Mouse (Mus musculus): ENCODE results near the gene Runx1.

The Runx1 gene

GRCm38 (mm10) chr16:92793741-92794140, 32.2 kb downstream of the Runx1 start:
- DNase-seq (ENCODE audit: low spot score) = no peak

- DNase-seq (ENCODE audit: low spot score) = no peak
Observed at GRCm38 (mm10) chr16:92792905-92793304, 33.0 kb downstream of the Runx1 start.

DNA sequence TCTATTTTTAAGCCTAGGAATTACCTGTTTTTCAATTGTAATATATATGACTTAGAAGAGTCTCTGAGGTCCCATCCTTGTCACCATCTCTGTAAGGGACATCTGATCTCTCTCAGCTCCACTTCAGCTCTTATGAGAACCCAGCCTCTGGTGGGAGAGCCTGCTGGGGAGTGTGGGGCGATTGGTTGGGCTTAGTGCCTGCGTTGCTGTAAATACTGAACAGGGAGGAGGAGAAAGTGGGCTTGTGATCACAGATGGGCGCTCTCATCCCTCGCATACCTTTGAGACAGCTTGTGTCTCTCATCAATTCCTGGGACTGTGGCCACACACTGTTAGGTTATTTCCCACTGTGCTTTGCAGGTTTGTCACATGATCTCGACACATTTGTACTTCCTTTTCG, 35.3 kb downstream of the Runx1 start:
- DNase-seq (ENCODE audit: low spot score) = no peak

DNA sequence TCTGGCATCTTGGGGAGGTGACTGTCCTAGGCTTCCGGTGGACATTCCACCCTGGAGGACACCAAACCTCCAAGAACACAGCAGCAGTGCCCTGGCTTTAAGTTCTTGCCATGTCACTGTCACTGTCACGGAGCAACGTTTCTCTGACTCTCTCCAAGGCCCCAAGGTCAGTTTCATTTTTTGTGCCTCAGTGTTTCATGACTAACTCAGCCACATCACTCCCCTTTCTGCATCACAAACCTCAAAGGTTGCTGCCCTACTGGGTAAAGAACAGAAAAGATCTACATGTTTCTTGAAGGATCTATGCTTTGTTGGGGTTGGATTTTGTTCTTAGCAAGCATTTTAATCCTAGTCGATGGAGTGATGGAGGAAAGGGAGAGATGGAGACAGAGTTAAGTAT, 36.1 kb downstream of the Runx1 start:
- DNase-seq (ENCODE audit: low spot score) = no peak

DNA sequence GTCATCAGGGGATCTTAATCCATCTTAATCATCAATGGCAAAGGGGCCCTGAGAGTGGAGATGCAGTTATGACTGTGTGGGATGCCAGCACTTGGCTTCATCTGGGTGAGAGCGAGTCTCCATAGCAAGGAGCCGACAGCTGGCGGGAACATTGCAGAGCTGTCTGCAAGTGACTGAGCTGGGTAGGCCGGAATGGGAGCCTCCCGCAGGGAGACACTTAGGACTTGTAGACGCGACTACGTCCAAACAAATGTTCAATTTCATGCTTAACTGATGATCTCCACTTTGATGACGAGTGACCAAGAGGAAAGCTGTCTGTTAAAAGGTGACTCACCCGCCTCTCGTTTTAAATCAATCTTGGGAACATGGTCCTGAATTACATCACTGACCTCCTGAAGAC, 37.5 kb downstream of the Runx1 start:
- DNase-seq (ENCODE audit: low spot score) = no peak

- peak; percentile 73 for DNase-seq (ENCODE audit: low spot score)
Observed at GRCm38 (mm10) chr16:92786883-92787321, 39.0 kb downstream of the Runx1 start.

DNA sequence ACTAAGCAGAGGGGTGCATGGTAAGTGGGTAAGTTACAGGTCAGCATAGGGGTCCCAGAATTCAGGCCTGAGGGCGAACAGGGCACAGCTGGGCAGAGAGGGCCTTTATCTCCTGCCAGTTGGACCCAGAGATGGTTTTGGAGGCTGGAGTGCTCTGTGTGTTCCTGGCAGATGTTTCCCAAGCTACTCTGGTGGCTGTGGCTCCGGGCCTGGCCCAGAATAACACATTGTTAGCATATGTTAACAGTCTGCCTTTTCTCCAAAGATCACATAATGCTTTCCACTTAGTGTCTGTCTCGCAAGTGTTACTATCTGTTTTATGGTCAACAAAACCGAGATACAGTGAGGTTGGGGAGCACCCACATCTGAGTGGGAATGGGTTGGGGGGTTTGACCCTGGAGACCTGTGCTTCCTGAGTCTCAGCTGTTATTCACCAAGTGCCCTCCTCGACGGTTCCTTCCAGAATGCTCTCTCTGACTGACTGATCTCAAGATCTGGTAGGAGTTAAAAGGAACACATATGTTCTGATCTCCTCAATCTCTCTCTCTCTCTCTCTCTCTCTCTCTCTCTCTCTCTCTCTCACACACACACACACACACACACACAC, 39.6 kb downstream of the Runx1 start:
- DNase-seq (ENCODE audit: low spot score) = no peak

DNA sequence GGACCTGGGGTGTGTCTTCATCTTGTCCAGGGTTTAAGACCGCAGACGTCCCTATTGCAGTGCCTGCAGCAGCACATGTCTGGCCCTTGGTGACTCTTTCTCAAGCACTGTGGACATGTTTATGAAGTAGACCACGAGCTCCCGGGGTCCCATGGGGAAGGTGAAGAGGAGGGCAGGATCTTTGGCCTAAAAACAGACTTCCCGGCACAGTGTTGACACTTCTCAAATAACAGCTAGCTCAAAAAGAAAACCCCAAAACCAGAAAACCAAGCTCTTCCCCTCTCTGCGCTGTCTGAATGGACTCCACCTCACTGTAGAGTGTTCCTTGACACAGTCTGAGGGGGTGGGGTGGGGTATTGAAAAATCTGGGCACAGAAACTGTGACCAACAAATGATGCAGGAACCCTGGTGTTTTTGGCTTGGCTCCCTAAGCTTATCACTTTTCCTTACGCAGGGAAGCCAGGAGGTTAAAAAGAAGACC, 42.3 kb downstream of the Runx1 start:
- no peak for DNase-seq (ENCODE audit: low spot score)

- DNase-seq (ENCODE audit: low spot score) = no peak
Observed at GRCm38 (mm10) chr16:92782408-92782807, 43.5 kb downstream of the Runx1 start.

- DNase-seq (ENCODE audit: low spot score) = no peak
Observed at GRCm38 (mm10) chr16:92779896-92780435, 46.0 kb downstream of the Runx1 start.

DNA sequence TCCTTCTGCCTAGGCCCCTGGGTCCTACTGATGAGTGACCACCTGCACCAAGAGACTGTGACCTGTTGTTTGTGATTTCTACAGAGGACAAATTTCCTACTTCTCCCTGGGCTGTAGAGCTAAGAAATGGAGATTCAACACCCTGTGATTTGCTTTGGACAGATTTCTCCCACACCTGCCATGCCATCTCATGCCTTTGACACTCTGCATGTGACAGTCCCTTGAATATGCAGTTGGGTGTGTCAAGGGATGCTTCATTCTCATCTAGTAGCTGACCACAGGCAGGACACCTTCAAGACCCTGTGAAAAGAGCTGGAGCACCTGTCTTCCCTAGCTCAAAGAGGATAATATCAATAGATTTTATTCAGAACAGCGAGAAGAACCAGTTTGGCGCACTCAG, 46.8 kb downstream of the Runx1 start:
- no peak for DNase-seq (ENCODE audit: low spot score)

GRCm38 (mm10) chr16:92778096-92778780, 47.7 kb downstream of the Runx1 start:
- no peak for DNase-seq (ENCODE audit: low spot score)

GRCm38 (mm10) chr16:92767862-92768261, 58.1 kb downstream of the Runx1 start:
- no peak for DNase-seq (ENCODE audit: low spot score)

- peak; percentile 35 for DNase-seq (ENCODE audit: low spot score)
Observed at GRCm38 (mm10) chr16:92767423-92767822, 58.5 kb downstream of the Runx1 start.

GRCm38 (mm10) chr16:92764741-92765396, 61.1 kb downstream of the Runx1 start:
- no peak for DNase-seq (ENCODE audit: low spot score)

DNA sequence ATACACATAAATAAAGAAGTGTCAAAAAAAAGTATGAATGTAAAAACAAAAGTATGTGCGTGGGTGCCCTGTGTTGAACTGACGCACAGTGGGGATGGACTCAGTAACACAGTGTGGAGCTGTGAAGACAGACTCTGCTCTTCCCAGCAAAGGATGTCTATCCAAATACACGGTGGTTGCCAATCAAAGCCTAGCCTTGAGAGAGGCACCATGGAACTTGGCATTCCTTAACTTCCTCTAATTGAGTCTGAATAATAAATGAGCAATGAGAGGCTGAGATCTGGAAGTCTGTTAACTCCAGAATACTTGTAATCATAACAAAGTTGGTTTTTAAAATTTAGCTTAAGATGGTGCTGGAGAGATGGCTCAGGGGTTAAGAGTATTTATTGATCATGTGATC, 62.3 kb downstream of the Runx1 start:
- DNase-seq (ENCODE audit: low spot score) = no peak

GRCm38 (mm10) chr16:92761968-92762521, 63.9 kb downstream of the Runx1 start:
- no peak for DNase-seq (ENCODE audit: low spot score)

GRCm38 (mm10) chr16:92760091-92760490, 65.9 kb downstream of the Runx1 start:
- DNase-seq (ENCODE audit: low spot score) = no peak

DNA sequence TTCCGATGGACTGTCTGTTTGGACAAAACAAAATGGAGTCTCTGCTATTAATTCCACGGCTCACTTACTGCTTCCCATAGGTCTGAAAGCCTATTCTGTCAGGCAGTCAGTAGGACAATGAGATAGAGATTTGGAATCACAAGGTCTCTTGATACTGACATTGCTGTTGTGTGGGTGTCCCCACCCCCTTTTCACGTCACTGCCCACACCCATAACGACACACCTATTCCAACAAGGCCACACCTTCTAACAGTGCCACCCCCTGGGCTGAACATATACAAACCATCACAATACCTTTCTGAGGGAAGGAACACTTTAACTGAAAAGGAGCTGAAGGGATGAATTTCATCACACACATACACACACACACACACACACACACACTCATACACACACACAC, 68.4 kb downstream of the Runx1 start:
- DNase-seq (ENCODE audit: low spot score) = no peak

DNA sequence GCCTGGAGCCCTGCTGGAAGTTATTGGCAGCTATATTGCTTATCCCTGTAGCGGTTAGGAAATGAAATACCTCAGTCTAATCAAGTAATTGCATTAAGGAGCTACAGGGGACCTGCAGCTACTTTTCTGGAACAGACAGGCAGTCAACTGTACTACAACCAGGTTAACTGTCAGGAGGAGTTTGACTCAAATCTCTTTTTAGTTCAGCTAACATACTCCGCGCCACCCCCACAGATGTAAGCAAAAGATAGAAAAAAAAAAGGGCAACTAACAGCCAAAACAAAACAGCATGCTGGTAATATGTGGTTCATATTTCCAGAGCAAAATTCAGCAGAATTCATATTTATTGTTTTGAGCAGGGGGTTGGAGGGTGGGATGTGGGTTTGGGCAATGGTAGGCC, 72.0 kb downstream of the Runx1 start:
- no peak for DNase-seq (ENCODE audit: low spot score)

DNA sequence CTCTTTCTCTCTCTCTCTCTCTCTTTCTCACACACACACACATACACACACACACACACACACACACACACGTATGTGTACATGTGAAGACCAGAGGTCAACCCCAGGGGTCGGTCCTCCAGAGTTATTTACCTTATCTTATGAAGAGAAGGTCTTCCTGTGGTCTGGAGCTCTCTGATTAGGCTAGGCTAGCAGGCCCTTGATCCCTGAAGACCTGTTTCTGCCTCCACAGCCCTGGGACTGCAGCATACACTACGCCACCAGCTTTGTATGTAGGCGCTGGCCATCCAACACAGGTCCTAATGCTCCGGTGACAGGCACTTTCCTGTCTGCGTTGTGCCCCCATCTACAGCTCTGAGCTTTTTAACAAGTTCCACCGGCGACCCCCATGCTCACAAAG, 72.8 kb downstream of the Runx1 start:
- DNase-seq (ENCODE audit: low spot score) = no peak

DNA sequence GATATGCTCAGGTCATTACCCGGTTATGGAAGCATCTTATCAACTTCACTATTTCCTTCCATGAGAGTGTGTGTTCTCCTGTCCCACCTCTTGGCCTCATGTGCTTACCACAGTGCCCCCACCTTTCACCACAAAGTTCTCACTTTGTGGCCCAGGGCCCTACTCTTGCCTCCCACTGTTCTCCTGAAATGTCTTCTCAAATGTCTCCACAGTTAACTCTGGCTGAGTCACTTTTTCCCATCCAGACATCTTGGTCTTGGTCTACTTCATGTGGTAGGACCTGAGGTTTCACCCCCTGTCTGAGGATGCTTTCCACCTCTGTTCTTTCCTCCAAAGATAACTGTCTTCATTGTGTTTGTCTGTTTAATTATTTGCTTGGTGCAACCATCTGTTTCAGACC, 77.7 kb downstream of the Runx1 start:
- DNase-seq (ENCODE audit: low spot score) = no peak

GRCm38 (mm10) chr16:92747062-92747461, 78.9 kb downstream of the Runx1 start:
- no peak for DNase-seq (ENCODE audit: low spot score)
